In the genomic region with DNA sequence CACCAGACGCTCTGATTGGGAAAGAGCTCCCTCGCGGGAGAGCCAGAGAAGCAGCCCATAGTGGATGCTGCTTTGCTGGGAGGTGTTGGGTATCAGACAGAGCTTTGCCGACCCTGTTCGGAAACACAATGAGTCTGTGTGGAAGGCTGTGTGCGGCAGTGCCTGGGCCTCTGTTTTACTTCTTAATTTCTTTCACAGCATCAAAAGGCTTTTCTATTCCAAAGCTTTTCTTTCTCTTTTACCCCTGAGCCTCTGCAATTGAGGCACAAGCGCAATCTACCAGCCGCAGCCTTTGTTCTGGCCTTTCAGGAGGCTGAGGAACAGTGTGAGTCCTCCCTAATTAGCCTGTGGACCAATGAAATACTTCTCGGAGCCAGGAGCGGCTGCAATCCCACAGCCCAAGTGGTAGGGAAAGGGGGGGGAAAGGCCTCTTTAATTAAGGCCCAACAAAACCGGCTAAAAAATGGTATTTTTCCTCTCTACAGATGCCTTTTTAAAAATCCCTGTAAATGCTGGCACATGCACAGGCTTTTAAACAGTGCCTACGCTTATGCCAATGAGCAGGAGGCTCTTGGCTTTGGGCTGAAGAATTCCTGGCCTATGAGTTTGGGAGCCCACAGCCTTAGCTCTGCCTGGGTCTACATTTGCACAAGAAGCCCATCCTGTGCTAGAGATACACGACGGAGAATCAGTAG, we compare ENCODE assay signal across 8 mouse cellular contexts.
DNase-seq lines count a peak whose midpoint lies in the region; ATAC-seq lines count a peak whose summit lies in the region.

No protein-coding gene starts in this region.

- H3K9ac ChIP-seq in midbrain, embryonic 13.5 days (replicated peaks): peak overlapping the region; percentile 32

- no peaks in the 10 kb centered on the region for H3K9me3 ChIP-seq in midbrain, embryonic 13.5 days

- peak overlapping the region; percentile 86 for H3K27ac ChIP-seq in midbrain, embryonic 13.5 days

- WGBS in midbrain, embryonic 13.5 days: 1% methylated on average over 14 of the region's 14 CpGs

- peak; percentile 98 for ATAC-seq in midbrain, embryonic 13.5 days

- H3K27me3 ChIP-seq in midbrain, embryonic 13.5 days: no peaks in the 10 kb centered on the region

- H3K4me2 ChIP-seq in midbrain, embryonic 13.5 days (replicated peaks): peak overlapping the region; percentile 33

- no peak overlapping the region for H3K4me3 ChIP-seq in midbrain, embryonic 13.5 days (replicated peaks)

- H3K4me1 ChIP-seq in midbrain, embryonic 13.5 days (replicated peaks): peaks cover 39% of the 10 kb centered on the region

- no peaks in the 10 kb centered on the region for H3K36me3 ChIP-seq in midbrain, embryonic 13.5 days

- peak; percentile 19 for DNase-seq in adrenal gland, adult 2 months
- DNase-seq in adrenal gland, postnatal 10 days: no peak
- peak; percentile 9 for DNase-seq in cerebellum, adult 9-10 months
- peak; percentile 25 to 27 for DNase-seq in frontal cortex, postnatal 10 days (ENCODE audit: low spot score in 2 of 2)
- DNase-seq in layer of hippocampus, adult 9-11 months: peak; percentile 72
- no peak for DNase-seq in spleen, adult 18-20 months
- DNase-seq in kidney, adult 11 months: no peak

Comparison
In these comparisons a context has a peak if more than half of its experiments do, and no peak if none do; other contexts are left out.
1. DNase-seq: peak in adrenal gland, adult 2 months (single experiment), cerebellum, adult 9-10 months (single experiment), frontal cortex, postnatal 10 days (2 of 2) and layer of hippocampus, adult 9-11 months (single experiment); none in adrenal gland, postnatal 10 days (single experiment), spleen, adult 18-20 months (0 of 2) and kidney, adult 11 months (single experiment).